Mouse (Mus musculus) MEL (cell line): Measurements from ENCODE around the gene 4430402I18Rik.

Source experiments
- CTCF ChIP-seq, 3 experiments: IDR thresholded peaks in 2 of 3; conservative IDR thresholded peaks in 1 of 3; 2 replicates each; pipeline ENCODE4 v1.5.1; 2011 to 2012; ENCODE audit warnings: low read length in 3 of 3, low read depth in 2 of 3, mild to moderate bottlenecking in 2 of 3, improper control_type of control experiment in 1 of 3, inconsistent platforms in 1 of 3, mixed read lengths in 1 of 3, moderate library complexity in 1 of 3; ENCODE audit not compliant: control insufficient read depth in 1 of 3, insufficient read depth in 1 of 3, poor library complexity in 1 of 3, severe bottlenecking in 1 of 3
- EP300 ChIP-seq, 2 experiments: IDR thresholded peaks; 2 replicates each; pipeline ENCODE4 v1.6.1; 2011; ENCODE audit warnings: improper control_type of control experiment in 2 of 2, low read length in 2 of 2, low read depth in 1 of 2, mild to moderate bottlenecking in 1 of 2
- KAT2A ChIP-seq: conservative IDR thresholded peaks from 2 replicates; pipeline ENCODE4 v1.6.1; 2012; ENCODE audit warnings: low read depth, low read length, improper control_type of control experiment, inconsistent platforms
- MAFK ChIP-seq: IDR thresholded peaks from 2 replicates; pipeline ENCODE4 v1.6.1; 2011; ENCODE audit warnings: low read depth, mild to moderate bottlenecking, low read length, improper control_type of control experiment, borderline replicate concordance
- POLR2A ChIP-seq, 2 experiments: IDR thresholded peaks; 2 replicates each; pipeline ENCODE4 v1.6.1; 2011 to 2012; ENCODE audit warnings: low read length in 2 of 2, mild to moderate bottlenecking in 2 of 2, control low read depth in 1 of 2, improper control_type of control experiment in 1 of 2, low read depth in 1 of 2, moderate library complexity in 1 of 2; ENCODE audit not compliant: control insufficient read depth in 1 of 2, insufficient read depth in 1 of 2, poor library complexity in 1 of 2
- SMC3 ChIP-seq: IDR thresholded peaks from 2 replicates; pipeline ENCODE4 v1.6.1; 2011; ENCODE audit warnings: low read depth, low read length, improper control_type of control experiment
- TCF12 ChIP-seq: IDR thresholded peaks from 2 replicates; pipeline ENCODE4 v1.6.1; 2014; ENCODE audit warnings: low read depth, mild to moderate bottlenecking, inconsistent platforms, low read length, improper control_type of control experiment, moderate library complexity

DNA sequence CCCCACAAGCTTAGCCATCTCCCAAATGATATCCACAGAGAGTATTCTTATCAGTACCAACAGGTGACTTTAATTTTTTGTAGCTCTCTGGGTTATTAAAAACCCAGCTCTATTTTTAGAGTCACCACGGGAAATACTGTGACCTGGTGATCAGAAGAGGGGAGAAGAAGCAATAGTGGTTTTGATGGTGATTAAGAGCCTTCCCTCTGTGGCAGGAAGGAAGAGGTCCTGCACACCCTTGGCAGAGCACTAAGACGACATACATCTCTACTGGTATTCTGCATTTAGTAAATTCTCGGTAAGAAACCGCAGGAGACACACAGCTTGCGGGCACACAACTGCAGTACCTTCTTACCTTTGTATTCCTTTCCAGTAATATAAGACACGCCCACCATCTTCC lies 53.0 kb downstream of the 4430402I18Rik start:
- TF ChIP-seq MAFK (no peak), EP300 (IDR thresholded peaks at IDR 0.05; ENCODE audit: low read depth in 1 of 2, low read length in 2 of 2) (no peak), CTCF (IDR thresholded peaks at IDR 0.05 in 2 of 3, conservative IDR thresholded peaks at IDR 0.05 in 1 of 3; ENCODE audit: control insufficient read depth in 1 of 3, insufficient read depth in 1 of 3, low read depth in 2 of 3, low read length in 3 of 3, poor library complexity in 1 of 3, severe bottlenecking in 1 of 3) (no peak), POLR2A (IDR thresholded peaks at IDR 0.05; ENCODE audit: control insufficient read depth in 1 of 2, insufficient read depth in 1 of 2, low read depth in 1 of 2, low read length in 2 of 2, poor library complexity in 1 of 2) (no peak), SMC3 (no peak), KAT2A (no peak), TCF12 (no peak)
